Mouse (Mus musculus) urinary bladder, postnatal 25 days (tissue): ENCODE results near the gene Map3k21.

Experiments
- DNase-seq: peaks from one replicate; pipeline ENCODE4 v3.0.0; 2022; ENCODE audit warnings: low spot score

Map3k21 gene

DNA sequence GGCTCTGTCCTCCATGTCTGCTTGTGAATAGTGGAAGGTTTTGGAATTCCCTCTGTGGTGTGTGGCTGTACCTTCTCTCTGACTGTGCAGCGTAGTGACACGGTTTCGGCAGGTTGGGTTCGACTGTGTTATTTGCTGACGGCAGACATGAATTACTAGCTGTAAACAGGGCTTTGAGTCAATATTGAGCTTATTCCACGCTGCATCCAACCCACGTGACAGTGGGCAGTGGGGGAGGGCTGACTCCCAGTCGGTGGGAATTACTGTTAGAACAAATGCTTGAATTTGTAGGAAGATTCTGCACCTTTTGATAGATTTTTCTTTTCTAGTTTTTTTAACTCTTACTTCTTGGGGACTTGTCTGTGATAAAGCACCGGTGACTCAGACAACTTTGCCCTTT, 4.1 kb downstream of the Map3k21 start:
- DNase-seq = no peak

DNA sequence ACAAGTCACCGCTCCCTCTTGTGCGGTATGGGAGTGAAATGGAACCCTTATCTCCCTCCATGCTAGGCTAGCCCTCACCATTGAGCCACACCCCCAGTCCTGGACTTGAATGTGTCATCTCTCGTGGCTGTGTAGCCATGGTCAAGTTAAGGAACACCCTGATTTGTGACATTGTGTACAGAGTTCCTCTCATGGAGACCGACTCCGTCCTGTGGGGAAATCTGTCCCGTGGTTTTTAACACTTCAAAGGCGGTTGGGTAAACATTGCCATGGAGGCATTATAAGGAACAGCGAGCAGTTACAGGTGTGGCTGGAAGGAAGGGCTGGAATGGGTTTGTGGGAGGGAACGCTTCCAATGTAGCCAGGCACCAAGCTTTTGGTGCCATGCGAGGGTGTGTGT, 6.8 kb downstream of the Map3k21 start:
- DNase-seq = no peak

DNA sequence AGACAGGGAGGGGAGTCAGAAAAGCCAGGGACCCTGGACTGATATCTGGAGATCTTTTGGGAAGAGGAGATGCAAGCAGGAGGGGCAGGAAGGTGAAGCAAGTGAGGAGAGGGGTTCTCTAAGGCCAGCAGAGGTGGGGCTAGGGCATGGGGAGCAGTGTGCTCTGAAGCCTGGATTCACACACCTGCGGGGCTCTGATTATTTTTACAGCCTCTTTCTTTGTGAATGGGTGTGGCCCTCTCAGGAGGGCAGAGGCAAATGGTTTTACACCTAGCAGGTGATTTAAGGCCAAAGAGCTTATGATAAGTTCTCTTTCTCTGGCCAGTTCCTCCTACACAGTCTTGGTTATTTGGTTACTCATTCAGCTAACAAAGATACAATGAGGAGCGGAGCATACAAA, 8.5 kb downstream of the Map3k21 start:
- DNase-seq = no peak

DNA sequence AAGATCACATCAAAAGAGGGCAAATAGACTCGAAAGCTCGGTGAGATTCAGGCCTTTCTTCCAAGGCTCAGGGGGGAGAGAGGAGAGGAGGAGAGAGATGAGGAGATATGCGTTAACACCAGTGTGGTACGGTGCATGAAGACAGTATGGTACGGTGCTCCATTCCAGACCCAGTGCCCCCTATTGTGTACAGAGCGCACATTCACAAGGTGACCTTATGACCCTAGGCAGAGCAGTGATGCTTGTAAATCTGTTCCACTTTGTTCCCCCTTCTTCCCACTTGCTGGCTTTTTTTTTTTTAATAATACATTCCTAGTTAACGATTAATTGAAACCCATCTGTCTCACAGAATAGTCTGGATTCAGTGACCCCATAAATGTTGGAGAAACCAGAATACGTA, 9.3 kb downstream of the Map3k21 start:
- no peak for DNase-seq

DNA sequence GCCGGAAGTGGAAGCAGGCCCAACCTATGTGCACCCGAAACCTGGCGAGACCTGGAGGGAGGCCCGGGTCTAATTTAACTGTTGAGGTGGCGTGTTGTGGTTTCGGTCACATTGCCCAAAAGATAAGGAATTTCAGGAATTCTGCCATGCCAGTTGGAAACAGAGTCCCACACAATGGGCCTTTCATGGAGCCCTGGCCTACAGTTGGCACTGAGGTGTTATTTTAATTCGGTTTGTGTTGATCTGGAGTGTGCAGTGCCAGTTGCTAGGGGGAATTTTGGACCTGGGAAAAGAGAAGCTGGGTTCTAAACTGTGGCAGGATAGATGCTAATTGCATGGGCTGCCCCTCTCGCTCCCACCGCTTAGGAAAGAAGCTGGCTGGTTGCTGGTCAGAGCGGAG, 10.0 kb downstream of the Map3k21 start:
- DNase-seq = no peak

DNA sequence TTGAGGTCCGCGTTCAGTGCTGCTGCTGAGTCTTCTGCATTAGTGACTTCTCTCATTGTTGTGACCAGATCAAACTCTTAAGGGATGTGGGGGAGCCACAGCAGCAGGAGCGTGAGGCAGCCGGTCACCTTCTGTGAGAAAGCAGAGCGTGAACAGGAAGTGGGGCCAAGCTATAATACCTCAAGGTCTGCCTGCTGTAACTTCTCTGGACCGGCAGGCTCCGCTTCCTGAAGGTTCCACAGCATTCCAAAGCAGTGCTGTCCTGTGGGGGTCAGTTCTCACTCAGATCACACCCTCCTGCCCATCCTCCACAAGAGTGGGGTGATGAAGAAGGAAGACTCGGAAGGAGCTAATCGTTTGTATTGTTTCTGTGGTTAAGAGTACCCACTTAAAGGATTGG, 10.5 kb downstream of the Map3k21 start:
- DNase-seq = no peak

DNA sequence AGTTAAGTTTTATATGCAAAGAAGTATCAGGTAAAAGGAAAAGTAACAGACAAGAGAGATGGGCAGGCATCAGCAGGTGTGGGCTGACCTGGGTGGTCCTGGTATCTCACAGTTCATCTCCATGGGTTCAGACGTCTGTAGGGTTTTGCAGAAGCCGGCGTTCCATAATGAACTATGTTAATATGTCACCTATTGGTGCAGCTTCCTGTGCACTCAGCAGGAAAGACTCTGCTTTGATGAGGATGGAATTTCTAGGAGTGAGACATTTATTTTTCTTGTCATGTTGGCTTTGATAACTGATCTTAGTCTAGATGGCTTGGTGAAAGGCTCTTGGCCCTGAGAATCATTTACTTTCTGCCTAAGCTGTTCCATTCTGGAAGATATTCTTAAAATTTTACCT, 12.1 kb downstream of the Map3k21 start:
- DNase-seq = no peak

DNA sequence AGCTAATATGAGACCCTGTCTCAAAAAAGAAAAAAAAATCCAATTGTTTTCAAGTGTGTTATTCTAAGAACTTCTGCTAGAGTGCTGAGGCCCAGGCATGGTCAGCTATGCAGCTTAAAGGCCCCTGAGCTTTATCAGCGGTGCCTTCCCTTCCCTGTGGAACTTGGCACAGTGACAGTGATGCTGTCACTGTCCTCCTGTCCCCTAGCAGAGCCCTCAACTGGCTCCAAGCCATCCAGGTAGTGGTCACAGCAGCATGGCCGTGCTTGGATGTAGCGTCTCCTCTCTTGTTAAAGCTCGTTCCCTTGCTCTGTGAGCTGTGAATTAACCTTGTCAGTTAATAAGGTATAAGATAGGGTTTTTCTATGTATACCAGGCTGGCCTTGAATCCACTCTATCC, 16.4 kb downstream of the Map3k21 start:
- DNase-seq = no peak

DNA sequence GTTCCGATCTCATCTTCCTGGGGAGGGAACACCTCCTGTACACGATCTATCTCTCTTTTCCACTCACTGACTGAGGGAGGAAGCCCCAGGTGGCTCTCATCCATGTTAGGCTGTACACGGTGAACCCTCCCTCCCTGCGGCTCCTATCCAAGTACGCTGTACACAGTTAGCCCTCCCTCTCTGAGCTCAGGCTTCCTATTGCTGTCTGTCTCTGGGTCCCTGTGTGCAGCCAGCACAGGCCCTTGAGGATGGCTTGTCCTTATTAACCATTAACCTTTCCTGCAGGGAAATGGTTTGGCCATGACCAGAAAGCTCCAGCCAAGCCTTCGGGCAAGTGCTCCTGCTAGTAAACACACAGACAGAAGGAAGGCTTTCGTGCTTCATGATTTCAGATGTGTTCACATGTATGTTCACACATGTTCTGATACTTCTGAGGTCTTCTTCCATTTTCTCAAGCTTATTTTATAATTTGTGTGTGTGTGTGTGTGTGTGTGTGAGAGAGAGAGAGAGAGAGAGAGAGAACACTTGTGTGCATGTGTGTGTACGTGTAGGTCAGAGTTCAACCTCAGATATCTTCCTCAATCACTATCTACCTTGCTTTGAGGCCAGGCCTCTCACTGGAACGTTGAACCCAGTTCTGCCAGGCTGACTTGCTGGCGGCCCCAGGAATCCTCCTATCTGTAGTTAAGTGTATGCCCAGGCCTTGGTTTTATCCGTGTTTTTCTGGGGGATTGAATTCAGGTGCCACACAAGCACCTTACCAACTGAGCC, 20.2 kb downstream of the Map3k21 start:
- DNase-seq = no peak

DNA sequence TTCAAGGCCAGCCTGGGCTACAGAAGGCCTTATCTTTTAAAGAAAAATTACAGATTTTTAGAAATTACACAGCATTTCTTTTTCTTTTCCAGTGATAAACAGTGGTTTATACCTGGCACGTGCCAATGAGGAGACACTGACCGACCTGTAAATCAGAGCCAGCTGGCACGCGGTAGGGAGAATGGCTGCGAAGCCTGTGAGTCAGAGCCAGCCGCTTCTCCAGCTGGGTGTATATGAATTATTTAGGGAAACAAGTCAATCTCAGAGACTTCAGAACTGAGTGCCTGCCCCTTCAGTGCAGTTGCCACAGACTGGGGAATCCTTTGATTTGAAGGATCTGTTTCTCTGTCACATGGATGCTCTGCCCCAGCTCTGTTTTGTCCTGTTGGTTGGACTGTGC, 21.6 kb downstream of the Map3k21 start:
- no peak for DNase-seq

DNA sequence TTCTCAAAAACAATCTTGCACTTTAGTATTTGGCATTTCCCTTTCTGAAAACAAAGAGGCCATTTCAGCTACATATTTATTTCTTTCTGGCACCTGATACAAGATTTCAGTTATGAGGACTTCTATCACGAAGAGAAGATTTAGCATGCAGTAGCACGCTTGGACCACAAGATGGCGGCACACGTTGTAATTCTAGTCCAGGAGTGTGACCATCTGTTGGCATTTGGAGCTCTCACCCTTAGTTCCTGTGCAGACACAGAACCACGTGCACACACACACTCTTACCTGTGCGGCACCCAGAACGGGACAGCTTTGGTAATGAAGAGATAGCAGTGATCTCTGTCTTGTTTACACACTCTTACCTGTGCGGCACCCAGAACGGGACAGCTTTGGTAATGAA, 25.4 kb downstream of the Map3k21 start:
- DNase-seq = peak; percentile 48

DNA sequence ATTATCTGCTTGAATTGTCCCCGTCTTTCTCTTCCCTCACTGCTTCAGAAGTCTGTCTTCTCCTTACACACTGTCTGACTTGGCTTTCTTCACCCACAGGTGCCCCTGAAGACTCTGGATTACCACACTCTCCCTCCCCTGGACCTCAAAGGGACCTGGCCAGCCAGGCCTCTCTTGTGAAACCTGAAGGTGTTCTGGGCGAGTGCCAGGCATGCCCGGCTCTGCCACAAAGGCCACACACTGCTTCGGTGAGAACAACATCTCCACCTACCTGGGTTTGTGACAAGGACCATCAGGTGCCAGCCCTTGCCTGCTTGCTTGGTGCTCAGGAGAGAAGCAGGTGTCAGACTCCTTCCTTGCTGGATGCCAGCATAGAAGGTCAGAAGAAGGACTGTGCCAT, 34.3 kb downstream of the Map3k21 start:
- DNase-seq = no peak

DNA sequence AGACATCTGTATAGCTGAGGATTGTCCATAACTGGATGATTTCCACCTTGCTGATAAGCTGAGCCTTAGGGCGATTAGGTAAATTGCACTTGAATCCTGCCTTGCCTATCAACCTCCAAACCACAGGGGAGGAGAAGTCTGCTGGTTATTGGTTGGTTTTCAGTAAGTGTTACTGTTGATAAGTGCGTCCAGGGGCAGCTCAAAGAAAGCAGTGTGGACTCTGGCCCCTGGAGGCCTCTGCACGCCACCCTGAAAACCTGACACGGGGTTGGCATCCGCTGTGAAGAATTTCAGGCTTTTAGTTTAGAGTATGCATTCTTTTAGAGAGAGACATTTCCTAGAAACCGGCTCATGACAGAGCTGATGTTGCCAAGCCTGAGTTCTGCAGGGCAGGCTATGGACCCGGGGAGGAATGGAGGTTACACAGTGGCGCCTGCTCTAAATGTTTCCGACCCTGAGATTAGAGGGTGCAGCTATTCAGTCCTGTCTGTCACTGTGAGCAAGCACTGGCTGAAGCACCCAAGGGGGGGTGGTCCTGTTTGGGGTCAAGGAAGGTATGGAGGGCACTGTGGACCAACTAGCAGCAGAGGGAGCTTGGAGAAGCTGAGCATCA, 38.6 kb downstream of the Map3k21 start:
- no peak for DNase-seq

DNA sequence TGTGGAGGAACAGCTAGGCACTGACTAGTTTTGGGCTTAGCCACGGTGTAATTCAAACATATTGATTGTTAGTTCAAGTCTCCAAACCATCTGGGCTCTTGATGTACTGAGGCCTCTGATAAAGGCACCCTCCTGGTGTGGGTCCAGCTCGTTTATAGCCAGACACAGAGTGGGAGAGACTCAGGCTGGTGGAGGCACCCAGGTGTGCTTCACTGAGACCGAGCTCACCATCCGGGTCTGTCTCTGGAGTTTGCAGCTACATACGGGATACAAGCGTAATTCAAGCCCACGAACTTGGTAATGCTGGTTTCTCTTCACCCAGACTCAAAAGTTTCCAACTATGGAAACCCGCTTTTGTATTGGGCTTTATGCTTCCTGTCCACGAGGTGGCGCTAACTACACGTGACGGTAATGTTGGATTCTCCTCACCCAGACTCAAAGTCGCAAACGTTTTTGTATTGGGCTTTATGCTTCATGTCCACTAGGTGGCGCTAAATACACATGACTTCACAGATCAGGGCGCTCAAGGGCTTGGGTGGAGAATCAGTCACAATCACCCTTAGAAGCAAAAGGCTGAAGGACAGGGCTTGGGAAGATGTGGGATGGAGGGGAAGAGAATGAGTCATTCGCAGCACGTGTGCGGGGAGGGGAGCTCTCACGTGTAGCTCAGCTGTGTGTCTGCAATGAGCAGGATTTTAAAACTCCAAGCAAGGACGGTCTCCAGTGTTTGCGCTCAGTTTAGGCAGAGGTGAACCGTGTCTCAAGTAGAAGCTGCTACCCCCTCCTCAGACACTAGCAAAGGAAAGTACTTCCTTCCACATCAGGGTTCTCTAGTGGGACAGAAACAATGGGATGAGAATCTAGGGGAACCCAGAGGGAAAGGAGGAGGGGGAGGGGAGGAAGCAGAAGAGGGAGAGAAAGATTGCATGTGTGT, 40.0 kb downstream of the Map3k21 start:
- DNase-seq = peak; percentile 77

DNA sequence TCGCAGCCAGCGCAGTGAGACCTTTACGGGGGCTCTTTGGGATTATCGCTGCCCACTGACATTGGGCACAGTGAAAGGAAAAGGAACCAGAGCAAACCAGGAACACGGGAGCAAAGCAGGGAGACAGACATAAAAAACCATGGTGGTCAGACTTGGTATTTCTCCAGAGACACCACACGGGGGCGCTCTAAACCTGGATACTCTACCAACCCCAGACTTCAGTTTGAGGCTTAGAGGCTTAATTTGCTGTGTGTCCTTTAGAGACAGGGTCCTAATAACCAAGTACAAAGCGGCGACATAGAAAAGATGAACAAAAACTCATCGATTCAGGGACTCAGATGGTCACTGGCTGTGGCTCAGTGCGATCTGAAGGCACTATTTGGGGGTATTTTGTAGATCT, 45.4 kb downstream of the Map3k21 start:
- DNase-seq = peak; percentile 49

DNA sequence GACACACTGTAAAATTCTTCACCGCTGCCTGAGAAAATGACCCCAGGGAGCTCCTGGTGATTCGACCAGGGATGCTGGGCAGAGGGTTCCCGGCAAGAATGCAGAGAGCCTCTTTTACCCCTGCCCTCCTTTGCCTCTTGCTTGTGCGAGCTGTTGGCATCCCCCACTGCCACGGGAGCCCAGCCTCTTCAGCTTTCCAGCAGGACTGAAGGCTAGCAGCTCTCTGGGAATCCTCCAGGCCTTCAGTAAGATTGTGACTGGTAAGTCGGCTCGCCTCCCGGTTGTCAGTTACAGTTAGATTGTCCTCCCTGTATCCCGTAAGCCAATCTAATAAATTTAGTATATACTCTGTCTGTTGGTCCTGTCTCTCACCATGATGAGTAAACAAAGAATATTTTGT, 46.5 kb downstream of the Map3k21 start:
- no peak for DNase-seq

DNA sequence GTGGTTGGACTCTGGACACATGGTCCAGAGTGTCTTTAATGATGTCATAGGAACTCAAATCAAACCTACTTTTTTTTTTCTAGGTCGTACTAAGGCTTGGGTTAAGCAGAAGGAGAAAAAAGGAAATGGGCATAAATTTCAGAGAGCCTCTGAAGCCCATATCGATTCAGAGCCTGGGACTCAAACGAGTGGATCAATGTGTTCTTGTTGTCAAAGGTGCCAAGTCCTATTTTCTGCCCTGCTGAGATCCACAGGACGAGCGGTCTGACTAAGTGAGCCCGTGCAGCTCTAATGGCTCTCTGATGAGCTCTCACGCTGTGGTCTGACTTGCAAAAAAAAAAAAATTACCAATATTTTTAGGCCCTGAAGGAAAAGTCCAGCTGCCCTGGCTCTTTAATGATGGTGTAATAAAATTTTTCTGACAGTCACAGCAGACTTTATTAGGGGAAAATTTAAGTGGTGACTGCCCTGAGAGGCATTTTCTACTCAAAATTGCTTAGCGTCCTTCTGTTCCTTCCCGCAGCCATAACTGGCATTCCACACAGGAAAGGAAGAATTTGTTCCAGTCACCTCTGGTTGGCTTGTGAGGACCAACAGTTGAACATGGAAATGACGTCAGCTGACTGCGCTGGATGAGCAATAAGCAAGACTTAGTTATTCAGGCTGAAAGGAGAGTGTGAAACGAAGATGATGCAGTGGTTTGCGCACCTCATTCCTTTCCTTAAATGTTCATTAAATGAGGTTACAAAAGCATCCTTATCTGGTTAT, 47.2 kb downstream of the Map3k21 start:
- DNase-seq = no peak

DNA sequence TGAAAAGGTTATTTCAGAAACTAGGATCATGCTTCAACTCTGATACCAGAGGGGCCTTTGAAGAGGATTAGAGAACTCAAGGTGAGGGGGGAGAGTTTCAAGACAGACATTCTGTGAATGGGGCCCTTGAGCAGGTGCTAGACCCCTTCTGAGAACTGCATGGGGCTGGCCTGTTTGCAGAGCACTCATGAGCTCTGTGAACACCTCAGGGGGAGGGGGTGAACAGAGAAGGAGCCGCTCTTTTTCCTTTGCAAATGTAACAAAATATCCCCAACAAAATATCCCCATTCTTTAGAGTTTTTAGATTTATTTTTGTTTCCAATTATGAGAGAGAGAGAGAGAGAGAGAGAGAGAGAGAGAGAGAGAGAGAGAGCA, 47.7 kb downstream of the Map3k21 start:
- DNase-seq = no peak

DNA sequence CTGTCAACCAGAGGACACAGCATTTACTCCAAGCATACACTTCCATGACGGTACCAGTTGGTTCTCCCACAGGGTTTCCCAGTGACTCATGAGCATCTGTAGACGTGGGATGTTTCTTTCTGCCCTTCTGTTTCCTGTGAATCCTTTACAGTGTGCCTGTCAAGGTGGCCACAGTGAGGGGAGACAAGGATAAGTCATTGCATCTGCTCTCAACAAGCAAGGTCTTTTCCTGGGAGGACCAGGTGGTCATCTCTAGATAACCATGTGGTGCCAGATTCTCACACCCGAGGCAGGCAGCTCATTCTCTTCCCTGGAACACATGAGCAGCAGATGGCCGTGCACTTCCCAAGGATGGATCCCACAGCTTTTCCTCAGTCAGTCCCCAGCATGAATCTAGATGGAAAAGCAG, 49.1 kb downstream of the Map3k21 start:
- no peak for DNase-seq

DNA sequence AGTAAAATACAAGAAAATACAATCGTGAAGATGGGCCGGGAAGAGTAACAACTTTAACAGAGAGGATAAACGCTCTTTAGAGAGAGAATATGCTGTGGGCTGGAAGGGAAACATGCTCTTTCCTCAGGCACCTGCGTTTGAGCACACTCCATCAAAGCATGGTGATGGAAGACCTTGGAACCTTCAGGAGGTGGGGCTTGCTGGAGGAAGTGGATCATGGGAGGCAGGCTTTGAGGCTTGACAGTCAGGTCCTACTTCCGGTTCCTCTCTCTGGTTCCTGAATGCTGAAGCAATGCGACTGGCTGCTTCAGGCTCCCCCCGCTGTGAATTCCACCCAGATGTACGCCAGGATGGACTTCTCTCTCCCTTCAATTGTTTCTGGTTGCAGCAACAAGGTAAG, 49.8 kb downstream of the Map3k21 start:
- no peak for DNase-seq

DNA sequence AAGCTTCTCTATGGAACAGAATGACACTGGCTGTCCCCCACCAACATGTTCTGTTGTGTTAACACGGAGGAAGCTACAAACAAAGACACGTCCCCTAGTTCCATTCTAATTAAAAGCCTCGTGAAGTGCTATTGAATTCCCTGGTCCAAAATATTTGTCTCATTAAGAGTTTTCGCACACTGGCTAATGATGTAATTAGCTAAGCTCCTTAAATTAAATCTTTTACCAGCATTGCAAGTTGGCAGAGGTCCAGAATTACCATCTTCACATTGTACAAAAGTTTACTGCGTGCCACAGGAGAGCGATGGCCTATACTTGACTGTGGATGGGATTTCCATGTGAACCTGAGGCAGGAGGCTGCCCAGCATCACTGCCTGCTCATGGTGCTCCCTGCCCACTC, 51.5 kb downstream of the Map3k21 start:
- no peak for DNase-seq

DNA sequence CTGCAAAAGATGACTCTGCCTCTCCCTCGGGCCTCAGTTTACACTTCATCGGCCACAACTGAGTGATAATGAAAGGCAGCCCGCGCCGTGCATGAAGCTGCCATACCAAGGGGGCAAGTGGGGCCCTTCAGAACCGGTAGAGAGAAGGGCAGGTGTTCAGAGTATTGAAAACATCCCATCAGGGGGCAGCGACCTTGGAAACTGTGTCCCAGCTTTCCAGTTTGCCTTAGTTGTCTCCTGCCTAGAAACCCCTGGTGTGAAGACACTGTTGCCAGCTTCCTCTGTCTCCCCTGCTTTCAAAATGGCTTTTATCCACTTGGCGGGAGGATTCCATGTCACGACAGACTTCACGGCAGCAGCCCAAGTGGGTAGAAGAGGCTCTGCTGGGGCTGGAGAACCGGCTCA, 53.6 kb downstream of the Map3k21 start:
- DNase-seq = no peak
